In the genomic region with DNA sequence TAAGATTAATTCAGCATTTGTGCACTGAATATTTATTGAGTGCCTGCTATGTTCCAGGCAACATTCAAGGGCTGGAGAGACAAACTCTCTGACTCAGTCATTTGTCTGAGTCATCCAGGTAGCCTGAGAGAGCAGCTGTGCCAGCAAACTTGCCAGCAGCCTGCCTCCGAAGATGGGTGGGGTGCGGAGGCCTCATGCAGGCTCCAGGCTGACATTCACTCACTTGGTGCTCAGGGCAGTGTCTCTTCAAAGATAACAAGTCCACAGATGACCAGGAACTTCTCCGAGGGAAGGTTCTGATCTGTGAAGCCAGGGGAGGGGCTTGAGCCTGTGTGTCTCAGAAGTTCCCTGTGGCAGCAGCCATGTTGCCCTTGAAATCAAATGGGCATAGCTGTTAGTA, we compare ENCODE assay signal across 18 mouse cellular contexts. TPM values are rescaled to one million over a fixed set of nuclear protein-coding genes. Genes with fewer than 3 reads are reported as not detected.
DNase-seq lines count a peak whose midpoint lies in the region; ATAC-seq and TF ChIP-seq lines count a peak whose summit lies in the region.
"Had no signal": no experiment of that assay in that cellular context is flagged by ENCODE, and none has a peak within 500 bp of the region (broad histone marks: within the 10 kb centered on the region; RNA-seq: fewer than 3 reads in every experiment).

No protein-coding gene starts in this region.

- peak; percentile 39 for DNase-seq in midbrain, embryonic 11.5 days (ENCODE audit: low spot score, missing footprints)
- no peak for DNase-seq in midbrain, embryonic 14.5 days
- DNase-seq in 416B (ENCODE audit: low read depth) (peak; percentile 54), MEL (ENCODE audit: low read depth, low spot score) (no peak)
- DNase-seq in T-cell, adult 2 months (ENCODE audit: low spot score): no peak
- DNase-seq in cerebellum, adult 9-11 months: no peak
- DNase-seq: cerebellum, adult 11 months; cerebellum, postnatal 36 days; gastrocnemius, postnatal 36 days; heart, postnatal 4 days had no signal

- TF ChIP-seq EP300 in MEL (IDR thresholded peaks at IDR 0.05; ENCODE audit: low read depth in 1 of 2, low read length in 2 of 2): no peak

- no peak for TF ChIP-seq CTCF in MEL (IDR thresholded peaks at IDR 0.05 in 2 of 3, conservative IDR thresholded peaks at IDR 0.05 in 1 of 3; ENCODE audit: control insufficient read depth in 1 of 3, insufficient read depth in 1 of 3, low read depth in 2 of 3, low read length in 3 of 3, poor library complexity in 1 of 3, severe bottlenecking in 1 of 3)
- TF ChIP-seq CTCF in intestine, postnatal 0 days (IDR thresholded peaks at IDR 0.05; ENCODE audit: low read depth): no peak

- ATAC-seq in midbrain, embryonic 11.5 days (ENCODE audit: low FRiP score): no peak
- ATAC-seq in midbrain, embryonic 14.5 days (ENCODE audit: low FRiP score, low TSS enrichment): no peak
- peak; percentile 77 for ATAC-seq in intestine, postnatal 0 days

- H3K9ac ChIP-seq in midbrain, embryonic 11.5 days (ENCODE audit: low read length): no peak overlapping the region
- H3K9ac ChIP-seq in midbrain, embryonic 14.5 days (replicated peaks; ENCODE audit: low read length): no peak overlapping the region
- H3K9ac ChIP-seq in MEL (ENCODE audit: control insufficient read depth, low read depth, low read length, poor library complexity, severe bottlenecking): no peak overlapping the region
- H3K9ac ChIP-seq in intestine, postnatal 0 days (ENCODE audit: low read depth, low read length): no peak overlapping the region
- H3K9ac ChIP-seq: kidney, embryonic 15.5 days; lung, embryonic 15.5 days; neural tube, embryonic 15.5 days had no signal

- no peaks in the 10 kb centered on the region for H3K4me1 ChIP-seq in midbrain, embryonic 11.5 days (ENCODE audit: control insufficient read depth, insufficient read depth, low read length)
- no peaks in the 10 kb centered on the region for H3K4me1 ChIP-seq in midbrain, embryonic 14.5 days (ENCODE audit: control insufficient read depth, insufficient read depth, low read length)
- H3K4me1 ChIP-seq in MEL (ENCODE audit: control insufficient read depth in 1 of 2, insufficient read depth in 2 of 2, low read length in 2 of 2): no peaks in the 10 kb centered on the region
- H3K4me1 ChIP-seq in intestine, postnatal 0 days (replicated peaks; ENCODE audit: control insufficient read depth, insufficient read depth, low read length): no peaks in the 10 kb centered on the region
- H3K4me1 ChIP-seq: embryonic facial prominence, embryonic 10.5 days; kidney, embryonic 15.5 days; lung, embryonic 15.5 days; neural tube, embryonic 15.5 days had no signal

- H3K79me2 ChIP-seq in MEL (ENCODE audit: control insufficient read depth, insufficient read depth, low read length, poor library complexity): no peaks in the 10 kb centered on the region

- WGBS in midbrain, embryonic 11.5 days: 82% methylated on average over 3 of the region's 3 CpGs
- WGBS in midbrain, embryonic 14.5 days: 84% methylated on average over 3 of the region's 3 CpGs
- 19% methylated on average over 3 of the region's 3 CpGs for WGBS in intestine, postnatal 0 days

- H3K27ac ChIP-seq in midbrain, embryonic 11.5 days (ENCODE audit: low read depth, low read length): no peak overlapping the region
- H3K27ac ChIP-seq in midbrain, embryonic 14.5 days (replicated peaks; ENCODE audit: low read depth, low read length): no peak overlapping the region
- no peak overlapping the region for H3K27ac ChIP-seq in MEL (ENCODE audit: control insufficient read depth, low read depth, low read length)
- peak overlapping the region; percentile 64; the same call in 1 of the 2 replicates for H3K27ac ChIP-seq in intestine, postnatal 0 days (ENCODE audit: low read depth, low read length)
- H3K27ac ChIP-seq: embryonic facial prominence, embryonic 10.5 days; heart, embryonic 10.5 days; kidney, embryonic 15.5 days; layer of hippocampus, adult 2 months; left cerebral cortex, adult 2 months; lung, embryonic 15.5 days; neural tube, embryonic 15.5 days had no signal

- no peaks in the 10 kb centered on the region for H3K27me3 ChIP-seq in midbrain, embryonic 11.5 days (ENCODE audit: control insufficient read depth, insufficient read depth, low read length)
- no peaks in the 10 kb centered on the region for H3K27me3 ChIP-seq in midbrain, embryonic 14.5 days (ENCODE audit: control insufficient read depth, insufficient read depth, low read length)
- peaks cover 10 to 23% of the 10 kb centered on the region in 2 experiments for H3K27me3 ChIP-seq in MEL (ENCODE audit: control insufficient read depth in 1 of 2, insufficient read depth in 2 of 2, low read length in 2 of 2)
- no peaks in the 10 kb centered on the region for H3K27me3 ChIP-seq in intestine, postnatal 0 days (replicated peaks; ENCODE audit: control insufficient read depth, insufficient read depth, low read length)
- H3K27me3 ChIP-seq: kidney, embryonic 15.5 days; lung, embryonic 15.5 days; neural tube, embryonic 15.5 days had no signal

- H3K9me3 ChIP-seq in midbrain, embryonic 11.5 days (ENCODE audit: control insufficient read depth, low read length): no peaks in the 10 kb centered on the region
- H3K9me3 ChIP-seq in midbrain, embryonic 14.5 days (ENCODE audit: control insufficient read depth, low read length): no peaks in the 10 kb centered on the region
- H3K9me3 ChIP-seq in MEL (replicated peaks; ENCODE audit: insufficient read depth, low read length): no peaks in the 10 kb centered on the region
- H3K9me3 ChIP-seq in intestine, postnatal 0 days (ENCODE audit: control insufficient read depth): no peaks in the 10 kb centered on the region
- H3K9me3 ChIP-seq: embryonic facial prominence, embryonic 10.5 days; heart, embryonic 10.5 days; kidney, embryonic 15.5 days; lung, embryonic 15.5 days; neural tube, embryonic 15.5 days had no signal

- TF ChIP-seq RAD21 in MEL (IDR thresholded peaks at IDR 0.05; ENCODE audit: low read depth, low read length): no peak

- no peak for TF ChIP-seq POLR2A in MEL (IDR thresholded peaks at IDR 0.05; ENCODE audit: control insufficient read depth in 1 of 2, insufficient read depth in 1 of 2, low read depth in 1 of 2, low read length in 2 of 2, poor library complexity in 1 of 2)

- no peaks in the 10 kb centered on the region for H3K36me3 ChIP-seq in midbrain, embryonic 11.5 days (ENCODE audit: control insufficient read depth, insufficient read depth, low read length)
- H3K36me3 ChIP-seq in midbrain, embryonic 14.5 days (ENCODE audit: control insufficient read depth, insufficient read depth, low read length): no peaks in the 10 kb centered on the region
- H3K36me3 ChIP-seq in MEL (ENCODE audit: control insufficient read depth in 1 of 2, insufficient read depth in 2 of 2, low read length in 2 of 2): no peaks in the 10 kb centered on the region
- H3K36me3 ChIP-seq in intestine, postnatal 0 days (ENCODE audit: control insufficient read depth, insufficient read depth): no peaks in the 10 kb centered on the region
- H3K36me3 ChIP-seq: embryonic facial prominence, embryonic 10.5 days; heart, embryonic 10.5 days; kidney, embryonic 15.5 days; lung, embryonic 15.5 days; neural tube, embryonic 15.5 days had no signal

- no peak overlapping the region for H3K4me2 ChIP-seq in midbrain, embryonic 11.5 days
- H3K4me2 ChIP-seq in midbrain, embryonic 14.5 days (ENCODE audit: low read length): no peak overlapping the region
- no peak overlapping the region for H3K4me2 ChIP-seq in intestine, postnatal 0 days (replicated peaks; ENCODE audit: low read depth)
- H3K4me2 ChIP-seq: kidney, embryonic 15.5 days; lung, embryonic 15.5 days; neural tube, embryonic 15.5 days had no signal

- no peak overlapping the region for H3K4me3 ChIP-seq in midbrain, embryonic 11.5 days (ENCODE audit: low read depth, low read length)
- H3K4me3 ChIP-seq in midbrain, embryonic 14.5 days (replicated peaks; ENCODE audit: low read depth, low read length): no peak overlapping the region
- H3K4me3 ChIP-seq in MEL (ENCODE audit: control insufficient read depth in 1 of 2, insufficient read depth in 1 of 2, low read depth in 2 of 2, low read length in 2 of 2): no peak overlapping the region
- H3K4me3 ChIP-seq in intestine, postnatal 0 days (ENCODE audit: low read depth, low read length): no peak overlapping the region
- H3K4me3 ChIP-seq: embryonic facial prominence, embryonic 10.5 days; heart, embryonic 10.5 days; kidney, embryonic 15.5 days; layer of hippocampus, adult 2 months; left cerebral cortex, adult 2 months; lung, embryonic 15.5 days; neural tube, embryonic 15.5 days had no signal

TF ChIP-seq in MEL, 35 proteins besides CTCF, POLR2A, EP300 and RAD21:
- TF ChIP-seq UBTF (IDR thresholded peaks at IDR 0.05; ENCODE audit: borderline replicate concordance, insufficient read depth, low read depth, low read length) (no peak), E2F4 (IDR thresholded peaks at IDR 0.05; ENCODE audit: borderline replicate concordance, low read depth, low read length) (no peak), POLR2AphosphoS5 (IDR thresholded peaks at IDR 0.05; ENCODE audit: borderline replicate concordance, low read depth, low read length) (no peak), TBP (IDR thresholded peaks at IDR 0.05; ENCODE audit: low read depth, low read length) (peak; percentile 91)

RNA-seq across cellular contexts. Expression of gene Jade2, which starts 8.6 kb away (rescaled TPM):
- polyA plus RNA-seq in midbrain, embryonic 11.5 days (2014; fragmentation: Nextera tagmentation; extraction: Ambion mirVana): 0.20 and 0.22 TPM in 2 replicates
- polyA plus RNA-seq in midbrain, embryonic 14.5 days (2014; fragmentation: Nextera tagmentation; extraction: Ambion mirVana): 0.28 and 0.30 TPM in 2 replicates
- total RNA-seq in MEL (2012; rRNA removed): 4.5 and 5.4 TPM in 2 replicates
- 10 to 100 TPM in 1 of 2 experiments, not detected in 1; 13.0 TPM for polyA plus RNA-seq in MEL (2012; ENCODE audit: insufficient read depth in 1 of 2, insufficient read length in 2 of 2, low read depth in 1 of 2, low replicate concordance in 2 of 2, missing spikeins in 1 of 2)
- polyA plus RNA-seq in intestine, postnatal 0 days (2015; fragmentation: Nextera tagmentation; extraction: Ambion mirVana): 1.7 and 2.1 TPM in 2 replicates

Comparison
In these comparisons a context has a peak if more than half of its experiments do, and no peak if none do; other contexts are left out.
1. DNase-seq: peak in midbrain, embryonic 11.5 days (single experiment) and 416B (single experiment); none in midbrain, embryonic 14.5 days (single experiment), MEL (single experiment), T-cell, adult 2 months (single experiment) and cerebellum, adult 9-11 months (single experiment).